Mouse (Mus musculus) MEL (cell line): ENCODE measurements at regions not wholly inside any gene's neighbourhood (a gene's known extent, or its start where the extent isn't known, plus 50 kb on each side); places are given as distances from the start of the nearest gene placed in this dataset.

Experiments
- DNase-seq: peaks from one replicate; pipeline ENCODE4 v3.0.0; 2011; ENCODE audit warnings: low read depth, low spot score
- H3K27ac ChIP-seq: 2 replicates; pipeline ENCODE4 v1.5.1; 2012; ENCODE audit warnings: low read depth, mild to moderate bottlenecking, control low read depth, low read length, moderate library complexity; ENCODE audit not compliant: control insufficient read depth
- H3K27me3 ChIP-seq, 2 experiments: fragments of 150-350 bp in 1 of 2; sonication (generic) in 1 of 2; 2 replicates each; pipeline ENCODE4 v1.6.1; 2012; ENCODE audit warnings: low read length in 2 of 2, mild to moderate bottlenecking in 2 of 2, improper control_type of control experiment in 1 of 2, moderate library complexity in 1 of 2; ENCODE audit not compliant: insufficient read depth in 2 of 2, control insufficient read depth in 1 of 2
- H3K36me3 ChIP-seq, 2 experiments: 2 replicates each; pipeline ENCODE4 v1.6.1; 2012 to 2014; ENCODE audit warnings: low read length in 2 of 2, improper control_type of control experiment in 1 of 2, inconsistent platforms in 1 of 2, mild to moderate bottlenecking in 1 of 2; ENCODE audit not compliant: insufficient read depth in 2 of 2, control insufficient read depth in 1 of 2
- H3K4me1 ChIP-seq, 2 experiments: fragments of 150-350 bp in 1 of 2; sonication (generic) in 1 of 2; 2 replicates each; pipeline ENCODE4 v1.6.1; 2012; ENCODE audit warnings: low read length in 2 of 2, improper control_type of control experiment in 1 of 2, mild to moderate bottlenecking in 1 of 2; ENCODE audit not compliant: insufficient read depth in 2 of 2, control insufficient read depth in 1 of 2
- H3K4me3 ChIP-seq, 2 experiments: fragments of 150-350 bp in 1 of 2; sonication (generic) in 1 of 2; 2 replicates each; pipeline ENCODE4 v1.5.1; 2012; ENCODE audit warnings: low read depth in 2 of 2, low read length in 2 of 2, mild to moderate bottlenecking in 2 of 2, moderate library complexity in 2 of 2, control low read depth in 1 of 2, improper control_type of control experiment in 1 of 2; ENCODE audit not compliant: control insufficient read depth in 1 of 2, insufficient read depth in 1 of 2
- H3K79me2 ChIP-seq: 2 replicates; pipeline ENCODE4 v1.6.1; 2012; ENCODE audit warnings: mild to moderate bottlenecking, low read length, moderate library complexity; ENCODE audit not compliant: control insufficient read depth, poor library complexity, insufficient read depth
- H3K9ac ChIP-seq: 2 replicates; pipeline ENCODE4 v1.6.1; 2012; ENCODE audit warnings: low read depth, mild to moderate bottlenecking, control low read depth, low read length, moderate library complexity; ENCODE audit not compliant: control insufficient read depth, poor library complexity, severe bottlenecking
- H3K9me3 ChIP-seq: fragments of 150-350 bp; sonication (generic); replicated peaks from 2 replicates; pipeline ENCODE4 v1.6.1; 2012; ENCODE audit warnings: mild to moderate bottlenecking, low read length, improper control_type of control experiment, moderate library complexity; ENCODE audit not compliant: insufficient read depth
- BHLHE40 ChIP-seq: IDR thresholded peaks from 2 replicates; pipeline ENCODE4 v1.6.1; 2012; ENCODE audit warnings: low read depth, mild to moderate bottlenecking, inconsistent platforms, low read length, improper control_type of control experiment, borderline replicate concordance
- CHD1 ChIP-seq: IDR thresholded peaks from 2 replicates; pipeline ENCODE4 v1.6.1; 2012; ENCODE audit warnings: low read depth, mild to moderate bottlenecking, inconsistent platforms, low read length, improper control_type of control experiment
- CHD2 ChIP-seq: IDR thresholded peaks from 2 replicates; pipeline ENCODE4 v1.6.1; 2011; ENCODE audit warnings: low read length, improper control_type of control experiment
- CTCF ChIP-seq, 3 experiments: IDR thresholded peaks in 2 of 3; conservative IDR thresholded peaks in 1 of 3; 2 replicates each; pipeline ENCODE4 v1.5.1; 2011 to 2012; ENCODE audit warnings: low read length in 3 of 3, low read depth in 2 of 3, mild to moderate bottlenecking in 2 of 3, improper control_type of control experiment in 1 of 3, inconsistent platforms in 1 of 3, mixed read lengths in 1 of 3, moderate library complexity in 1 of 3; ENCODE audit not compliant: control insufficient read depth in 1 of 3, insufficient read depth in 1 of 3, poor library complexity in 1 of 3, severe bottlenecking in 1 of 3
- ELF1 ChIP-seq: IDR thresholded peaks from 2 replicates; pipeline ENCODE4 v1.6.1; 2014; ENCODE audit warnings: low read depth, mild to moderate bottlenecking, inconsistent platforms, low read length, improper control_type of control experiment, moderate library complexity
- MAX ChIP-seq: IDR thresholded peaks from 2 replicates; pipeline ENCODE4 v1.6.1; 2011; ENCODE audit warnings: low read length, improper control_type of control experiment
- MAZ ChIP-seq: IDR thresholded peaks from 2 replicates; pipeline ENCODE4 v1.6.1; 2012; ENCODE audit warnings: low read depth, mild to moderate bottlenecking, inconsistent platforms, low read length, improper control_type of control experiment
- MEF2A ChIP-seq: IDR thresholded peaks from 2 replicates; pipeline ENCODE4 v1.6.1; 2014; ENCODE audit warnings: low read depth, mild to moderate bottlenecking, inconsistent platforms, low read length, improper control_type of control experiment; ENCODE audit not compliant: poor library complexity, insufficient replicate concordance, severe bottlenecking; ENCODE audit errors: extremely low read depth
- MXI1 ChIP-seq: IDR thresholded peaks from 2 replicates; pipeline ENCODE4 v1.6.1; 2011; ENCODE audit warnings: mild to moderate bottlenecking, low read depth, low read length, improper control_type of control experiment
- MYB ChIP-seq: IDR thresholded peaks from 2 replicates; pipeline ENCODE4 v1.6.1; 2011; ENCODE audit warnings: mild to moderate bottlenecking, low read depth, low read length, improper control_type of control experiment
- NRF1 ChIP-seq: IDR thresholded peaks from 2 replicates; pipeline ENCODE4 v1.6.1; 2014; ENCODE audit warnings: low read depth, mild to moderate bottlenecking, inconsistent platforms, low read length, improper control_type of control experiment, moderate library complexity; ENCODE audit not compliant: poor library complexity, insufficient read depth, severe bottlenecking
- POLR2A ChIP-seq, 2 experiments: IDR thresholded peaks; 2 replicates each; pipeline ENCODE4 v1.6.1; 2011 to 2012; ENCODE audit warnings: low read length in 2 of 2, mild to moderate bottlenecking in 2 of 2, control low read depth in 1 of 2, improper control_type of control experiment in 1 of 2, low read depth in 1 of 2, moderate library complexity in 1 of 2; ENCODE audit not compliant: control insufficient read depth in 1 of 2, insufficient read depth in 1 of 2, poor library complexity in 1 of 2
- POLR2AphosphoS2 ChIP-seq: IDR thresholded peaks from 2 replicates; pipeline ENCODE4 v1.6.1; 2011; ENCODE audit warnings: low read length, improper control_type of control experiment
- RCOR1 ChIP-seq: IDR thresholded peaks from 2 replicates; pipeline ENCODE4 v1.6.1; 2012; ENCODE audit warnings: low read depth, mild to moderate bottlenecking, inconsistent platforms, low read length, improper control_type of control experiment
- SIN3A ChIP-seq: IDR thresholded peaks from 2 replicates; pipeline ENCODE4 v1.6.1; 2012; ENCODE audit warnings: low read length, improper control_type of control experiment, inconsistent platforms
- TAL1 ChIP-seq: IDR thresholded peaks from 2 replicates; pipeline ENCODE4 v1.6.1; 2012; ENCODE audit warnings: mild to moderate bottlenecking, inconsistent platforms, low read length, moderate library complexity, mixed read lengths
- TBP ChIP-seq: IDR thresholded peaks from 2 replicates; pipeline ENCODE4 v1.8.0; 2011; ENCODE audit warnings: low read depth, low read length, improper control_type of control experiment
- ZKSCAN1 ChIP-seq: IDR thresholded peaks from 2 replicates; pipeline ENCODE4 v1.6.1; 2012; ENCODE audit warnings: low read depth, mild to moderate bottlenecking, inconsistent platforms, low read length, improper control_type of control experiment, moderate library complexity
- ZMIZ1 ChIP-seq: IDR thresholded peaks from 2 replicates; pipeline ENCODE4 v1.6.1; 2012; ENCODE audit warnings: low read depth, mild to moderate bottlenecking, inconsistent platforms, low read length, improper control_type of control experiment, moderate library complexity

- DNase-seq: peak; percentile 2
- Histone ChIP-seq H3K9me3 (no peaks in the 10 kb centered on the region), H3K27ac (no peak overlapping the region), H3K4me3 (no peak overlapping the region), H3K4me1 (no peaks in the 10 kb centered on the region), H3K9ac (no peak overlapping the region), H3K36me3 (no peaks in the 10 kb centered on the region), H3K79me2 (no peaks in the 10 kb centered on the region), H3K27me3 (no peaks in the 10 kb centered on the region)
- TF ChIP-seq CTCF (IDR thresholded peaks at IDR 0.05 in 2 of 3, conservative IDR thresholded peaks at IDR 0.05 in 1 of 3; ENCODE audit: control insufficient read depth in 1 of 3, insufficient read depth in 1 of 3, low read depth in 2 of 3, low read length in 3 of 3, poor library complexity in 1 of 3, severe bottlenecking in 1 of 3) (peak in 2 of 3 experiments; percentile 19 to 20; a peak in 2 of 6 replicates), MEF2A (no peak)
Measured at GRCm38 (mm10) chr6:50806376-50807077, 152.3 kb upstream of the Npvf start.

- Histone ChIP-seq H3K9me3 (no peaks in the 10 kb centered on the region), H3K27ac (no peak overlapping the region), H3K27me3 (no peaks in the 10 kb centered on the region), H3K9ac (no peak overlapping the region), H3K4me1 (no peaks in the 10 kb centered on the region), H3K4me3 (no peak overlapping the region), H3K36me3 (no peaks in the 10 kb centered on the region), H3K79me2 (no peaks in the 10 kb centered on the region)
- DNase-seq: no peak
- TF ChIP-seq CHD2 (no peak), NRF1 (no peak), MEF2A (no peak), MAZ (no peak), TAL1 (no peak), BHLHE40 (no peak), RCOR1 (no peak), POLR2A (IDR thresholded peaks at IDR 0.05; ENCODE audit: control insufficient read depth in 1 of 2, insufficient read depth in 1 of 2, low read depth in 1 of 2, low read length in 2 of 2, poor library complexity in 1 of 2) (no peak), MYB (no peak), ZKSCAN1 (no peak), TBP (no peak), MAX (no peak), POLR2AphosphoS2 (no peak), ELF1 (no peak), CHD1 (no peak), CTCF (IDR thresholded peaks at IDR 0.05 in 2 of 3, conservative IDR thresholded peaks at IDR 0.05 in 1 of 3; ENCODE audit: control insufficient read depth in 1 of 3, insufficient read depth in 1 of 3, low read depth in 2 of 3, low read length in 3 of 3, poor library complexity in 1 of 3, severe bottlenecking in 1 of 3) (no peak), MXI1 (no peak), ZMIZ1 (no peak), SIN3A (no peak)
Measured at GRCm38 (mm10) chr6:50807187-50808012, 153.2 kb upstream of the Npvf start.
